In genomic region chr2:7123366-7123765, GRCm38 (mm10) we compare ENCODE assay signal across 25 mouse cellular contexts.
DNase-seq lines count a peak whose midpoint lies in the region; ATAC-seq and TF ChIP-seq lines count a peak whose summit lies in the region.
"Had no signal": no experiment of that assay in that cellular context is flagged by ENCODE, and none has a peak within 500 bp of the region (broad histone marks: within the 10 kb centered on the region; RNA-seq: fewer than 3 reads in every experiment).

No protein-coding gene starts in this region.

- 73% methylated on average over 2 of the region's 2 CpGs for WGBS in lung, embryonic 14.5 days
- WGBS in lung, adult 2 months, result 71% methylated on average over 2 of the region's 2 CpGs

- no peaks in the 10 kb centered on the region for H3K27me3 ChIP-seq in lung, embryonic 14.5 days (ENCODE audit: insufficient read depth, low read length)
- H3K27me3 ChIP-seq: CH12.LX; embryonic facial prominence, embryonic 12.5 days; forebrain, embryonic 12.5 days; forebrain, embryonic 15.5 days; hindbrain, embryonic 12.5 days; hindbrain, embryonic 15.5 days; Patski had no signal

- no peak overlapping the region for H3K27ac ChIP-seq in lung, embryonic 14.5 days (ENCODE audit: low read depth)
- H3K27ac ChIP-seq: embryonic facial prominence, embryonic 12.5 days; forebrain, embryonic 12.5 days; forebrain, embryonic 15.5 days; gastrocnemius, adult 2 months; hindbrain, embryonic 12.5 days; hindbrain, embryonic 15.5 days had no signal

- no peaks in the 10 kb centered on the region for H3K36me3 ChIP-seq in lung, embryonic 14.5 days (ENCODE audit: insufficient read depth)
- H3K36me3 ChIP-seq: embryonic facial prominence, embryonic 12.5 days; forebrain, embryonic 12.5 days; forebrain, embryonic 15.5 days; G1E; hindbrain, embryonic 12.5 days; hindbrain, embryonic 15.5 days had no signal

- no peak for TF ChIP-seq POLR2A in lung, adult 2 months (IDR thresholded peaks at IDR 0.05; ENCODE audit: borderline replicate concordance, extremely low read depth, low read depth, low read length)

- peak; percentile 75 for ATAC-seq in frontal cortex, adult (ENCODE audit: low TSS enrichment)
- no peak for ATAC-seq in lung, embryonic 14.5 days (ENCODE audit: insufficient read depth)
- ATAC-seq: forebrain, embryonic 15.5 days; Patski had no signal

- H3K9me3 ChIP-seq in lung, embryonic 14.5 days (ENCODE audit: low read depth, low read length), result no peaks in the 10 kb centered on the region
- H3K9me3 ChIP-seq: embryonic facial prominence, embryonic 12.5 days; forebrain, embryonic 12.5 days; forebrain, embryonic 15.5 days; G1E; hindbrain, embryonic 12.5 days; hindbrain, embryonic 15.5 days had no signal

- no peaks in the 10 kb centered on the region for H3K4me1 ChIP-seq in lung, embryonic 14.5 days (ENCODE audit: insufficient read depth)
- no peaks in the 10 kb centered on the region for H3K4me1 ChIP-seq in lung, adult 2 months (ENCODE audit: control insufficient read depth, insufficient read depth, low read length)
- H3K4me1 ChIP-seq: hindbrain, embryonic 12.5 days; hindbrain, embryonic 15.5 days had no signal

- H3K4me3 ChIP-seq in lung, embryonic 14.5 days (ENCODE audit: low read depth, low read length), result no peak overlapping the region
- no peak overlapping the region for H3K4me3 ChIP-seq in lung, adult 2 months (replicated peaks; ENCODE audit: extremely low read depth, low read depth, low read length)
- H3K4me3 ChIP-seq: embryonic facial prominence, embryonic 12.5 days; erythroblast, embryonic 14.5 days; forebrain, embryonic 12.5 days; forebrain, embryonic 15.5 days; gastrocnemius, adult 2 months; hindbrain, embryonic 12.5 days; hindbrain, embryonic 15.5 days had no signal

- no peak overlapping the region for H3K9ac ChIP-seq in lung, embryonic 14.5 days
- H3K9ac ChIP-seq: embryonic facial prominence, embryonic 12.5 days; forebrain, embryonic 12.5 days; forebrain, embryonic 15.5 days; hindbrain, embryonic 12.5 days; hindbrain, embryonic 15.5 days had no signal

- TF ChIP-seq CTCF in lung, embryonic 14.5 days (IDR thresholded peaks at IDR 0.05; ENCODE audit: low read depth), result no peak
- TF ChIP-seq CTCF in lung, adult 2 months (IDR thresholded peaks at IDR 0.05; ENCODE audit: insufficient read depth, low read length), result no peak

- H3K4me2 ChIP-seq in lung, embryonic 14.5 days, result no peak overlapping the region
- H3K4me2 ChIP-seq: embryonic facial prominence, embryonic 12.5 days; forebrain, embryonic 12.5 days; forebrain, embryonic 15.5 days; heart, embryonic 11.5 days; hindbrain, embryonic 12.5 days; hindbrain, embryonic 15.5 days had no signal

- DNase-seq in frontal cortex, postnatal 25 days (ENCODE audit: low spot score in 2 of 2), result no peak
- DNase-seq in lung, embryonic 14.5 days, result peak; percentile 28
- DNase-seq in lung, adult 2 months, result no peak
- peak; percentile 59 for DNase-seq in brain, adult 2 months (ENCODE audit: low read depth, low spot score)
- DNase-seq in spleen, postnatal 10 days (ENCODE audit: low spot score in 2 of 2), result no peak
- DNase-seq: adrenal gland, postnatal 10 days; adrenal gland, postnatal 36 days; B cell, adult 2 months; cerebellum, adult 11 months; cerebellum, adult 2 months; cerebellum, adult 9-11 months; cerebellum, postnatal 36 days; gastrocnemius, adult 2 months; gastrocnemius, postnatal 14 days had no signal

Comparison
In these comparisons a context has a peak if more than half of its experiments do, and no peak if none do; other contexts are left out.
1. DNase-seq: peak in lung, embryonic 14.5 days (single experiment) and brain, adult 2 months (single experiment); none in frontal cortex, postnatal 25 days (0 of 2), lung, adult 2 months (single experiment) and spleen, postnatal 10 days (0 of 2).